Mouse (Mus musculus): ENCODE results near the gene Adpgk.

GRCm38 (mm10) chr9:59310582-59311283 lies 19.4 kb downstream of the Adpgk start:
- TF ChIP-seq POLR2A (IDR thresholded peaks at IDR 0.05; ENCODE audit: borderline replicate concordance, extremely low read depth, low read depth, low read length) (no peak), CTCF (IDR thresholded peaks at IDR 0.05; ENCODE audit: insufficient read depth, low read length) (no peak)
